Mouse (Mus musculus): Measurements from ENCODE around the gene Palm2. TPM values are rescaled to one million over a fixed set of nuclear protein-coding genes. Genes with fewer than 3 reads are reported as not detected.

Palm2 gene
- polyA plus RNA-seq, 1 experiment from 2014 or later: 10.2 TPM

DNA sequence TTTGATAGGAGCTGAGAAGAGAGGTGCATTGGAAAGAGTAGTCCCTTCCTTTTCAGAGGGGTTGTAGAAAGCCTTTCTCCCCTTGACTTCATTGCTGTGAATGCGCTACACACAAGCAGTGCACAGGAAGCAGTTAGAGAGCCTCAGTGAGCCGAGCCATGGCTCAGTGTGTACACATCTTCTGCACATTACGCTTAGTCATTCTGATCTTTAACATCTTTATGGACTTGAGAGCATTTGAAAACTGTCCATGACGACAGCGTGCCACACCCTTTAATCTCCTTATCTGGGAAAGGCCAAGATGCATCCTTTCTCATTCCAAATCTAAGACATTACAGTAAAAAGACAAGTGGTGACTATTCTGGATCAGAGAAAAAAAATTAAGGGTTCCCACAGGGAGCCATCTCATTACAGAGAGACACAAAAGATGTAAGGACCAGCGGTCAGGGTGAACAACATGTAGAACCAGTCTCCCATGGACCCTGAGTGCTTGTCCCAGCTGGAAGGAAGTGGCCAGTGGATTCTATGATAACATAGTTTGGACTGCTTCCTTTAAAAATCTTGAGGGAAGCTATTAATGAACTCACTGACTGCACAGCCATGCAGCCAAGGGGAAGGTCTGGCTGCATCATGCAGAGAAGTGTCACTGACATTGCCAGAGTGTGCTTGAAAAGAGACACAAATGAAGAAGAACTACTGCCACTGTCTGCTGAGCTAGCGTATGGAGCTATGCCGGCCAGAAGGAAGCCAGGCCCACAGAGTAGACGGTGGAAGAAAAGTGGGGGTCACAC is 91.4 kb downstream of the Palm2 start:
- 87% methylated on average over 9 of the region's 9 CpGs for WGBS
- no peak overlapping the region for H3K27ac ChIP-seq (replicated peaks; ENCODE audit: low read depth, low read length)
- H3K9me3 ChIP-seq (ENCODE audit: control insufficient read depth, low read length): no peaks in the 10 kb centered on the region
- no peak overlapping the region for H3K4me2 ChIP-seq (ENCODE audit: low read length)
- no peak for ATAC-seq (ENCODE audit: low FRiP score, low TSS enrichment)
- no peak for DNase-seq
- H3K4me3 ChIP-seq (replicated peaks; ENCODE audit: low read depth, low read length): no peak overlapping the region
- no peaks in the 10 kb centered on the region for H3K4me1 ChIP-seq (ENCODE audit: control insufficient read depth, insufficient read depth, low read length)
- H3K9ac ChIP-seq (replicated peaks; ENCODE audit: low read length): no peak overlapping the region
- no peaks in the 10 kb centered on the region for H3K27me3 ChIP-seq (ENCODE audit: control insufficient read depth, insufficient read depth, low read length)
- H3K36me3 ChIP-seq (ENCODE audit: control insufficient read depth, insufficient read depth, low read length): no peaks in the 10 kb centered on the region

DNA sequence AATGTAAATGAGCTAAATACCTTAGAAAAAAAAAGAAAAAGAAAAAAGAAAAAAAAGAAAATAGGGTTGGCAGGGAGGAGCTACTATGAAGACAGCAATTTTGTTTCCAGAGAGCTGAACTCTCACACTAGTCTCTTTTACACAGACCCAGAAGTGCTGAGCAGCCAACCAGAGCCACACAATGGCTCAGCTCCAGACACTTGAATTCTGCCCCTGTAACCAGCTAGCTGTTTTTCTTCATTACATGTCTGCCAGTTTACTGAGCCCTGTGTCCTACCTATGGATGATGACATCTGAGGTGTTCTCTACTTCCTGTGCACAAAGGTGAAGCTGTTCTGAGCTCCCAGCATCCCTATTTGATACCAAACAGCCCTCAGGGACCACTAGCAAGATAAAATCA is 94.2 kb downstream of the Palm2 start:
- no peak overlapping the region for H3K9ac ChIP-seq (replicated peaks; ENCODE audit: low read length)
- no peak for ATAC-seq (ENCODE audit: low FRiP score, low TSS enrichment)
- H3K4me2 ChIP-seq (ENCODE audit: low read length): no peak overlapping the region
- no peaks in the 10 kb centered on the region for H3K27me3 ChIP-seq (ENCODE audit: control insufficient read depth, insufficient read depth, low read length)
- H3K27ac ChIP-seq (replicated peaks; ENCODE audit: low read depth, low read length): no peak overlapping the region
- no peaks in the 10 kb centered on the region for H3K9me3 ChIP-seq (ENCODE audit: control insufficient read depth, low read length)
- H3K4me3 ChIP-seq (replicated peaks; ENCODE audit: low read depth, low read length): no peak overlapping the region
- H3K4me1 ChIP-seq (ENCODE audit: control insufficient read depth, insufficient read depth, low read length): no peaks in the 10 kb centered on the region
- no peak for DNase-seq
- no peaks in the 10 kb centered on the region for H3K36me3 ChIP-seq (ENCODE audit: control insufficient read depth, insufficient read depth, low read length)

DNA sequence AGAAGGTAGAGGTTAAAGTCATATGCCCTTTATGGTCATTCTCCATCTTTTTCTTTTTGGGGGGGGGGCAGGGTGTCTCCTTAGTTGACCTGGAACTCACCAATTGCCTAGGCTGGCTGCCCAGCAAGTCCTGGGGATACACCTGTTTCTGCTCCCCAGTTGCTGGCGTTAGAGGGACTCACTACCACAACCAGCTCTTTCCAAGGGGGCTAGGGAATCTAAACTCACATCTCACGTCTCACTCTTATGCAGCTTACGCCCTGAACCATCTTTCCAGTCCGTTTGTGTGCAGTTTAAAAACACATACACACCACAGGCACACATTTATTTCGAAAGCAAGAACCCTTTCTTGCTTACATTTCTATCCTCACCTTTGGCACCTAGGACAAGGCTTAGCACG is 99.6 kb downstream of the Palm2 start:
- WGBS: 81% methylated on average over 6 of the region's 6 CpGs

DNA sequence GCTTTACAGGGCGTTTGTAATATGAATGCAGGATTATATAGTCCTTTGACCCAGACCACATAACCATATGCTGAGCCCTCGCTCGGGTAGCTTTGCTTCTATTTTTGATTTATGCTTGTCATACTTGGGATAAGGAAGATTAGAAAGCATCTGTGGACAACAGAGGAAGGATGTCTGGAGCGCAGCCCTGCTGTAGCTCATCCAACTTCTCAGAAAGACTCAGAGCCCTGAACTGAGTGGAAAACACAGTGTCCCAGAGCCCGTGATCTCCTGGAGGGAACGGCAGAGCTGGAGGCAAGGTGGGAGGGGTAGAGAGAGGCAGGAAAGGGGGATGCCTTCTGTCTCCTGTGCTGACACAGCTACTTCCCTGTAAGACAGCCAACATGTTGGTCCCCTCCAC is 100.2 kb downstream of the Palm2 start:
- H3K9me3 ChIP-seq (ENCODE audit: control insufficient read depth, low read length): no peaks in the 10 kb centered on the region
- H3K27me3 ChIP-seq (ENCODE audit: control insufficient read depth, insufficient read depth, low read length): no peaks in the 10 kb centered on the region
- no peak overlapping the region for H3K9ac ChIP-seq (replicated peaks; ENCODE audit: low read length)
- no peak overlapping the region for H3K27ac ChIP-seq (replicated peaks; ENCODE audit: low read depth, low read length)
- DNase-seq (no peak), ATAC-seq (ENCODE audit: low FRiP score, low TSS enrichment) (no peak)
- H3K4me3 ChIP-seq (replicated peaks; ENCODE audit: low read depth, low read length): no peak overlapping the region
- H3K4me2 ChIP-seq (ENCODE audit: low read length): no peak overlapping the region
- whole genome bisulfite sequencing: 67% methylated on average over 6 of the region's 6 CpGs
- H3K4me1 ChIP-seq (ENCODE audit: control insufficient read depth, insufficient read depth, low read length): peaks cover 5% of the 10 kb centered on the region; the same call in 1 of the 2 replicates
- H3K36me3 ChIP-seq (ENCODE audit: control insufficient read depth, insufficient read depth, low read length): no peaks in the 10 kb centered on the region

More for the DNA sequence above, 99.6 kb downstream of the Palm2 start:
- H3K4me3 ChIP-seq (replicated peaks; ENCODE audit: low read depth, low read length): no peak overlapping the region
- no peak overlapping the region for H3K9ac ChIP-seq (replicated peaks; ENCODE audit: low read length)
- no peaks in the 10 kb centered on the region for H3K36me3 ChIP-seq (ENCODE audit: control insufficient read depth, insufficient read depth, low read length)
- ATAC-seq (ENCODE audit: low FRiP score, low TSS enrichment) (no peak), DNase-seq (no peak)
- H3K27ac ChIP-seq (replicated peaks; ENCODE audit: low read depth, low read length): no peak overlapping the region
- no peaks in the 10 kb centered on the region for H3K27me3 ChIP-seq (ENCODE audit: control insufficient read depth, insufficient read depth, low read length)
- no peak overlapping the region for H3K4me2 ChIP-seq (ENCODE audit: low read length)
- H3K9me3 ChIP-seq (ENCODE audit: control insufficient read depth, low read length): no peaks in the 10 kb centered on the region
- H3K4me1 ChIP-seq (ENCODE audit: control insufficient read depth, insufficient read depth, low read length): peaks cover 5% of the 10 kb centered on the region; the same call in 1 of the 2 replicates

DNA sequence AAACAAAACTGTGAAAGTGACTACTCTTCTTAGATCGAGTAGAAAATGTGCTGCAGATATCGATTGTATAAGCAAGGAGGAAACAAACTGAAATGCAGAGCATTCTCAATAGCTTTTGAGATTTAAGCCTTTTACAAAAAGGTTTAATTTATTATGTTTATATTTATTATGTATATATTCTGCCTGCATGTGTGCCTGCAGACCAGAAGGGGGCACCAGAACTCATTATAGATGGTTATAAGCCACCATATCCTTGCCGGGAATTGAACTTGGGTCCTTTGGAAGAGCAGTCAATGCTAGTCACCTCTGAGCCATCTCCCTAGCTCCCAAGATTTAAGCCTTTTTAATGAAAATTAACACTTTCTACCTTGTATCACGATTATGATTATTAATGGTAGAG is 101.0 kb downstream of the Palm2 start:
- no peak overlapping the region for H3K9ac ChIP-seq (replicated peaks; ENCODE audit: low read length)
- H3K4me3 ChIP-seq (replicated peaks; ENCODE audit: low read depth, low read length): no peak overlapping the region
- H3K27ac ChIP-seq (replicated peaks; ENCODE audit: low read depth, low read length): no peak overlapping the region
- H3K4me1 ChIP-seq (ENCODE audit: control insufficient read depth, insufficient read depth, low read length): peaks cover 5% of the 10 kb centered on the region; the same call in 1 of the 2 replicates
- H3K27me3 ChIP-seq (ENCODE audit: control insufficient read depth, insufficient read depth, low read length): no peaks in the 10 kb centered on the region
- H3K36me3 ChIP-seq (ENCODE audit: control insufficient read depth, insufficient read depth, low read length): no peaks in the 10 kb centered on the region
- DNase-seq (no peak), ATAC-seq (ENCODE audit: low FRiP score, low TSS enrichment) (no peak)
- no peaks in the 10 kb centered on the region for H3K9me3 ChIP-seq (ENCODE audit: control insufficient read depth, low read length)
- no peak overlapping the region for H3K4me2 ChIP-seq (ENCODE audit: low read length)
- WGBS: 95% methylated on average over 4 of the region's 4 CpGs

DNA sequence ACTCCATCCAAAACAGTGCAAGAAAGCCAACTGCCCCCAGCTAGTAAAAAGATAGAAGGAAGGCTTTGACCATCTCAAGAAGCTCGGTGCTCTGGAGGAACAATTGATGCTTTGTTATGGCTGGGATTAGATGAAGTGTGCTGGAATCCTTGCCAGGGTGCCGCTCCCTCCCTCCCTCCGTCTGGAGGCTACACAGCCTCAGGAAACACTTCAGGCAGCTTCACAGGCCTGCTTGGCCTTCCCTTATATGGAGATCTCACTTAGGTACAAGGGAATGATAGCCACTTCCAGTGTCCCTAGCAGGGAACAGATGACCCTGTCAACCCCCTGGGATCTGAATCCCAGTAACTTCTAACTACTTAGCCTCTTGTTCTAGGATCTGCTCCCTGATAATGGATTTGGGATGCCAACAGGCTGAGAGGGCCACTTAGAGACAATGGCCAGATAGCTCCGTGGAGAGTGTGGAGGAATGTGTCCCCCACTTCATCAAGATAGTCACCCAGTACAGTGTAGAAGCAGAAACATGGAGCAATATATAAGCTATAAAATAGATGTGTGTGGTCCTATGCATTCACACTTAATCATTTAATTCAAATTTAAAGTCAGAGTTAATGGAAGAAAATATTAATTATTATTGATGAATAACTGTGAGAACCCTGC is 104.1 kb downstream of the Palm2 start:
- DNase-seq (peak; percentile 7), ATAC-seq (ENCODE audit: low FRiP score, low TSS enrichment) (no peak)
- H3K4me2 ChIP-seq (ENCODE audit: low read length): no peak overlapping the region
- no peak overlapping the region for H3K27ac ChIP-seq (replicated peaks; ENCODE audit: low read depth, low read length)
- no peaks in the 10 kb centered on the region for H3K27me3 ChIP-seq (ENCODE audit: control insufficient read depth, insufficient read depth, low read length)
- H3K9ac ChIP-seq (replicated peaks; ENCODE audit: low read length): no peak overlapping the region
- 19% methylated on average over 4 of the region's 4 CpGs for WGBS
- H3K4me1 ChIP-seq (ENCODE audit: control insufficient read depth, insufficient read depth, low read length): peaks cover 5% of the 10 kb centered on the region; the same call in 1 of the 2 replicates
- no peaks in the 10 kb centered on the region for H3K9me3 ChIP-seq (ENCODE audit: control insufficient read depth, low read length)
- no peaks in the 10 kb centered on the region for H3K36me3 ChIP-seq (ENCODE audit: control insufficient read depth, insufficient read depth, low read length)
- H3K4me3 ChIP-seq (replicated peaks; ENCODE audit: low read depth, low read length): no peak overlapping the region

DNA sequence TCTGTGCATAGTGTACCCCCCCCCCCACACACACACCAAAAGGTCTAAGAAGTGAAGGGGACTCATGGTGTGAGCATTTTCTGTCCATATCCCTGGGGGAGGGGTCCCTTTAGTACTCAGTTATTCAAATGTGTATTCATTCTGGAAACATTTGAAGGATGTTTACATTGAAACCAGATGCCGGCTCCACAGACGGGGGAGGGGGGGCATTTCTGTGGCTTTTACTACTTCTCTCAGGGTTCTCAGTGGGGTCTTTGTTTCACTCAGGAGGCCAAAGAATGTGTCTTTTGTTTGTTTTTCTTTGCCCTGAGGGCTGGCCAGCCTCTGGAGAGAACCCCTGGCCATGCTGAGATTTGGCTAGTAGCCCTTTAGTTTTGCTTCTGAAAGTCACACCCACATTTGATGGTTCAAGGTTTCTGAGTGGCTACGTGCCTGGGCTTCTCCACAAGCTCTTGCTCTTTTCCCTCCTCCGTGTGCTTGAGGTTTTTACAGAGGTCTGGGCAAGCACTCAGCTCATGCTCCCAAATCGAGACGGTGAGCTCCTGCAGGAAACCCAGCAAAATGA is 109.7 kb downstream of the Palm2 start:
- Histone ChIP-seq H3K27me3 (ENCODE audit: control insufficient read depth, insufficient read depth, low read length) (no peaks in the 10 kb centered on the region), H3K9me3 (ENCODE audit: control insufficient read depth, low read length) (no peaks in the 10 kb centered on the region), H3K4me3 (replicated peaks; ENCODE audit: low read depth, low read length) (no peak overlapping the region), H3K36me3 (ENCODE audit: control insufficient read depth, insufficient read depth, low read length) (no peaks in the 10 kb centered on the region), H3K27ac (replicated peaks; ENCODE audit: low read depth, low read length) (no peak overlapping the region), H3K9ac (replicated peaks; ENCODE audit: low read length) (no peak overlapping the region), H3K4me1 (ENCODE audit: control insufficient read depth, insufficient read depth, low read length) (0 out of 2 replicates have a peak, but pooled peaks cover 3% of the 10 kb centered on the region), H3K4me2 (ENCODE audit: low read length) (no peak overlapping the region)
- 10% methylated on average over 6 of the region's 6 CpGs for WGBS
- ATAC-seq (ENCODE audit: low FRiP score, low TSS enrichment) (no peak), DNase-seq (peak; percentile 61)

DNA sequence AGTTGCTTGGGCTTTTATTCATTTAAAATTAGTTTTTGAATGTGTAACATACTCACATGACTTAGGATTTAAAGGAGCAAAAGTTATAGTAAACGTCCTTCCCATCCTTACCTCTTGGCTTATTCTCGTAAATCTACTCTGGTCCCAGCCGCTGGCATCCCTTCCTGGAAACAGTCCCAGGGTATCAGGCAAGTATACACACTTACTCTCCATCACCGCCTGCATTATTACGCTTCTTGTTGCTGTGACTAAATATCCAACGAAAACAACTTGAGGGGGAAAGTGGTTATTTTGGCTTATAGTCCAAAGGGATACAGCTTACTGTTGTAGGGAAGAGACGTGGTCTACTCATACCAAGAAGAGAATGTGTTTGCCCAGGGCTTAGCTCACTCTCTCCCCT is 113.7 kb downstream of the Palm2 start:
- no peaks in the 10 kb centered on the region for H3K9me3 ChIP-seq (ENCODE audit: control insufficient read depth, low read length)
- H3K27me3 ChIP-seq (ENCODE audit: control insufficient read depth, insufficient read depth, low read length): no peaks in the 10 kb centered on the region
- WGBS: 91% methylated on average over 7 of the region's 7 CpGs
- H3K4me3 ChIP-seq (replicated peaks; ENCODE audit: low read depth, low read length): no peak overlapping the region
- 0 out of 2 replicates have a peak, but pooled peaks cover 3% of the 10 kb centered on the region for H3K4me1 ChIP-seq (ENCODE audit: control insufficient read depth, insufficient read depth, low read length)
- no peak overlapping the region for H3K9ac ChIP-seq (replicated peaks; ENCODE audit: low read length)
- no peak overlapping the region for H3K27ac ChIP-seq (replicated peaks; ENCODE audit: low read depth, low read length)
- no peak overlapping the region for H3K4me2 ChIP-seq (ENCODE audit: low read length)
- no peak for DNase-seq
- no peaks in the 10 kb centered on the region for H3K36me3 ChIP-seq (ENCODE audit: control insufficient read depth, insufficient read depth, low read length)
- no peak for ATAC-seq (ENCODE audit: low FRiP score, low TSS enrichment)
